Mouse (Mus musculus): ENCODE measurements at regions not wholly inside any gene's neighbourhood (a gene's known extent, or its start where the extent isn't known, plus 50 kb on each side); places are given as distances from the start of the nearest gene placed in this dataset.

DNA sequence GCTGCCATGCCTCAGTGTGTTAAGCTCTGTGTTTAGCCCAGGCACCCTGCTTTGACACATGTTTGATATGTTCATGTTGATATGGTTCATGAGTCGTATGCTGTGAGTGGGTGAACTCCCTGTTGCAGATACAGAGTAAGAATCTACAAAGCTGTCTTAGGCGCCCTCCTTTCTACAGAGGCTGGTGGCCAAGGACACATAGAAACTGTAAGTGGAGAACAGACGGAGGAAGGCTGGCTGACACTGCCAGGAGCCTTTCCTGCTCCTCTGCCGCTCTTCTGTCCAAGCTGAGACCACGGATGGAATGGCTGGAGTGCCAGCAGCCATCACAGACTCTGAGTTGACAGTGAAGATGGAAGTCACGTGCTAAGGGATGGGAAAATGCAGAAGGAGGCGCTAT, 62.0 kb upstream of the Zfp637 start:
- CTCF ChIA-PET, result no interaction called here
- DNase-seq (ENCODE audit: low read depth, low spot score) (no peak), ATAC-seq (no peak)
- in situ Hi-C loops (cut with MboI; ENCODE audit: low pct_unique_long_range_greater_than_20kb), result no loop called here
- POLR2A ChIA-PET, result no interaction called here
- TF ChIP-seq CTCF (IDR thresholded peaks at IDR 0.05), result no peak
- no peaks in the 10 kb centered on the region for H3K27me3 ChIP-seq

DNA sequence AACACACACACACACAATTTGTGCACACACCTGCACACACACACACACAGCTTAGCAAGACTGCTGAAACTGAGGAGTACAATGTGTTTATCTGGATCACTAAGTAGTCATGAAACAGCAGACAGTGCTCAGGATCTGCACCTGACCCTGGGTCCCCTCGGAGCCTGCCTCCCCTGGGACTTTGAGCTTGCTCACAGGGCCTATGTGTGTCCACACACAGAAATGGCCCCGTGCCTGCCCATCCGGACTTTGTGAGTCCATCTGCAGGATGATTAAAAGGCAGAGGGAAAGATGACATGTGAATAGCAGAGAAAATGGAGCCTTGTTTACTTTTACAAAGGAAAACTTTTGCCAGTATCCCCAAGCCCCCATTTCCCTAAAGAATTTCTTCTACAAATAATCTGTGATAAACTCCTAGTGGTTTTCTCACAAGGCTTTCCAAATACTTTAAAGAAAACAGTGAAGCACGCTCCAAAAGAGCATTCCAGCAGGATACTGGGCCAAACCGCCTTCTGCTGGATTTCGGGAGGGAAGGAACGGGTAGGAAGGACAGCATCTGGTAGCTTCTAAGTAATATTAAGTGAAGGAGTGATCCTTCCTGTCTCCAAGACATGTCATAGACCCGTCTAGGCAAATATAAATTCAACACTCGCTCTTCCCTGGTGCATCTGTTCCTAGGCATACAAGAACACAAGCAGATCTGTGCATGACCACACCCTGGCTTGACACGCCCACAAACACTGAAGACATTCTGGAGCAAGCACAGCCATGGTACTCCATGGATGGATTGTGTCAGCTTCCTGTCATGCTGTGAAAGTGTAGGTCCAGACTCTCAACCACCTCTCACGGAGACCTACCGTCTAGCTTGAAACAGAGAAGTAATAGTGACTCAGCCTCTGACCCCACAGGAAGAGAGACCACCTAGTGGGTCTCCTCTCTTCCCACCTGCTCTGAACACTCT, 52.1 kb upstream of the Zfp637 start:
- in situ Hi-C loops (cut with MboI; ENCODE audit: low pct_unique_long_range_greater_than_20kb), result no loop called here
- ATAC-seq (no peak), DNase-seq (ENCODE audit: low read depth, low spot score) (no peak)
- CTCF ChIA-PET, result no interaction called here
- no peak for TF ChIP-seq CTCF (IDR thresholded peaks at IDR 0.05)
- POLR2A ChIA-PET, result no interaction called here
- H3K27me3 ChIP-seq, result peaks cover 5% of the 10 kb centered on the region

DNA sequence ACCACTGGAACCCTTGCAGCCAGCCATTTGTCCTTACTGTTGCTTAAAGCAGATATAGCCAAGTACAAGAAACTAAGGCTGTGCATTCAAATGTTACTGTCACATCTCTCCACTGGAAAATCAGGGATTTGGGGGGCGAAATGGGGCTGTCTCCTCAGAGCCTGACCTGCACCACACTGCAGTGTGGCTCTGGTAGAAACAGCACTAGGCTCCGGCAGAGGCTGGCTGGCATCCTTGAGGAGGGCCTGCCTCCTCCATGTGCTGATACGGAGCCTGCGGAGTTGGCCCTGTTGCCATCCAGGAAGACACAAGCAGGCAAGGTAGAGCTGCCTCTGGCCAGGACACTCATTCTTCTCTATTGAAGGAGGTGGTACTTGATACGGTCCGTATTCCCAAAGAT, 50.4 kb upstream of the Zfp637 start:
- ChIA-PET POLR2A (no interaction called here), CTCF (no interaction called here)
- TF ChIP-seq CTCF (IDR thresholded peaks at IDR 0.05), result no peak
- ATAC-seq (no peak), DNase-seq (ENCODE audit: low read depth, low spot score) (no peak)
- in situ Hi-C loops (cut with MboI; ENCODE audit: low pct_unique_long_range_greater_than_20kb), result no loop called here
- H3K27me3 ChIP-seq, result peaks cover 5% of the 10 kb centered on the region
